Mouse (Mus musculus): Measurements from ENCODE around the gene Sel1l2. TPM values are rescaled to one million over a fixed set of nuclear protein-coding genes. Genes with fewer than 3 reads are reported as not detected.

Sel1l2 gene
- polyA plus RNA-seq, 1 experiment from 2014 or later, result not detected

GRCm38 (mm10) chr2:140237245-140237644, 152.3 kb downstream of the Sel1l2 start:
- ATAC-seq (ENCODE audit: low FRiP score) (peak; percentile 68; the same call in 1 of the 2 replicates), DNase-seq (ENCODE audit: low spot score) (peak; percentile 17)
- 58% methylated on average over 6 of the region's 6 CpGs for WGBS
- Histone ChIP-seq H3K4me3 (ENCODE audit: low read depth, low read length) (no peak overlapping the region), H3K9ac (ENCODE audit: low read depth, low read length) (no peak overlapping the region), H3K27ac (ENCODE audit: low read depth, low read length) (no peak overlapping the region), H3K4me2 (replicated peaks; ENCODE audit: low read depth, low read length) (no peak overlapping the region), H3K9me3 (ENCODE audit: control insufficient read depth, low read length) (no peaks in the 10 kb centered on the region), H3K27me3 (ENCODE audit: control insufficient read depth, insufficient read depth, low read length) (no peaks in the 10 kb centered on the region), H3K4me1 (replicated peaks; ENCODE audit: control insufficient read depth, insufficient read depth, low read length) (no peaks in the 10 kb centered on the region), H3K36me3 (ENCODE audit: control insufficient read depth, insufficient read depth, low read length) (no peaks in the 10 kb centered on the region)

DNA sequence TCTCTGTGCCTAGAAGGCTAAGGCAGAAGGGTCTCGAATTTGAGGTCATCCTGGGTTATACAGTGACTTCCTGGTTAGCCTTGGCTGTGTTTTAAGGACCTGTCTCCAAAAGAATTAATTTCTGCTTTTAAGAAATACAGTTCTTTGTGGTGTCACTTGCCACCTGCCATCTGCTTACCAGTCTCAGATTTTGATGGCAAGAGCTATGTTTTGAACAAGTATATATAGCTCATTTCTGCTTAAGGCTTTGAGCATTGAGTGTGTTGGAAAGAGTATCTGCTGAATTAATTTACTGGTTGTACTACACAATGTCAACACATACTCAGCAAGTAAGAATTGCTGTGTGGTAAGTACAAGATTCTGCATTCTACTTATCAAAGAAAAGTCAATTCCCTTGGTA, 159.2 kb downstream of the Sel1l2 start:
- no peaks in the 10 kb centered on the region for H3K9me3 ChIP-seq (ENCODE audit: control insufficient read depth, low read length)
- no peak overlapping the region for H3K9ac ChIP-seq (ENCODE audit: low read depth, low read length)
- no peaks in the 10 kb centered on the region for H3K27me3 ChIP-seq (ENCODE audit: control insufficient read depth, insufficient read depth, low read length)
- H3K4me3 ChIP-seq (ENCODE audit: low read depth, low read length), result no peak overlapping the region
- no peak for DNase-seq (ENCODE audit: low spot score)
- no peaks in the 10 kb centered on the region for H3K36me3 ChIP-seq (ENCODE audit: control insufficient read depth, insufficient read depth, low read length)
- H3K27ac ChIP-seq (ENCODE audit: low read depth, low read length), result no peak overlapping the region
- ATAC-seq (ENCODE audit: low FRiP score), result no peak
- H3K4me1 ChIP-seq (replicated peaks; ENCODE audit: control insufficient read depth, insufficient read depth, low read length), result no peaks in the 10 kb centered on the region
- no peak overlapping the region for H3K4me2 ChIP-seq (replicated peaks; ENCODE audit: low read depth, low read length)
- WGBS, result 73% methylated on average over 1 of the region's 1 CpGs

GRCm38 (mm10) chr2:140220325-140220724, 169.2 kb downstream of the Sel1l2 start:
- H3K27me3 ChIP-seq (ENCODE audit: control insufficient read depth, insufficient read depth, low read length), result no peaks in the 10 kb centered on the region
- no peaks in the 10 kb centered on the region for H3K9me3 ChIP-seq (ENCODE audit: control insufficient read depth, low read length)
- WGBS, result 50% methylated on average over 8 of the region's 8 CpGs
- H3K27ac ChIP-seq (ENCODE audit: low read depth, low read length), result no peak overlapping the region
- ATAC-seq (ENCODE audit: low FRiP score) (peak; percentile 57; the same call in 1 of the 2 replicates), DNase-seq (ENCODE audit: low spot score) (peak; percentile 17)
- no peak overlapping the region for H3K4me3 ChIP-seq (ENCODE audit: low read depth, low read length)
- no peaks in the 10 kb centered on the region for H3K4me1 ChIP-seq (replicated peaks; ENCODE audit: control insufficient read depth, insufficient read depth, low read length)
- H3K9ac ChIP-seq (ENCODE audit: low read depth, low read length), result no peak overlapping the region
- H3K4me2 ChIP-seq (replicated peaks; ENCODE audit: low read depth, low read length), result no peak overlapping the region
- H3K36me3 ChIP-seq (ENCODE audit: control insufficient read depth, insufficient read depth, low read length), result no peaks in the 10 kb centered on the region

DNA sequence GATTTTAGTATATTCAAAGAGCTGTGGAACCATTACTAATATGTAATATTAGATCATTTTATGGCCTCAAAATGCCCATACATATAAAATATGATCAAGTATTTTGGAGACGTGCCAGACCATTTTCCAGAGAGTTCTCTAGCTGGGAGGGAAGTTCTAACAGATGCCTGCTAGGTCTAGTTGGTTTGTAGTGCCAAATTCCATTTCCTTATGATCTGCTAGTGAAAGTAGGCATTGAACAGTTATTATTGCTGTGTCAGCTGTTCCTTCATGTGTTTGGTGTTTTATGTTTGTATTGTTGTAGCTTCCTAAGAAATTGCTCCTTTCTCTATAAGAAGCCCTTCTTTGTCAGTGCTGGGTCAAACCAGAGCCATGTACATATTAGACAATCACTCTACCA, 173.5 kb downstream of the Sel1l2 start:
- Histone ChIP-seq H3K36me3 (ENCODE audit: control insufficient read depth, insufficient read depth, low read length) (no peaks in the 10 kb centered on the region), H3K4me3 (ENCODE audit: low read depth, low read length) (no peak overlapping the region), H3K27me3 (ENCODE audit: control insufficient read depth, insufficient read depth, low read length) (no peaks in the 10 kb centered on the region), H3K9me3 (ENCODE audit: control insufficient read depth, low read length) (no peaks in the 10 kb centered on the region), H3K9ac (ENCODE audit: low read depth, low read length) (no peak overlapping the region), H3K4me1 (replicated peaks; ENCODE audit: control insufficient read depth, insufficient read depth, low read length) (no peaks in the 10 kb centered on the region), H3K27ac (ENCODE audit: low read depth, low read length) (no peak overlapping the region), H3K4me2 (replicated peaks; ENCODE audit: low read depth, low read length) (no peak overlapping the region)
- ATAC-seq (ENCODE audit: low FRiP score), result no peak
- WGBS, result 91% methylated on average over 1 of the region's 1 CpGs
- DNase-seq (ENCODE audit: low spot score), result no peak

DNA sequence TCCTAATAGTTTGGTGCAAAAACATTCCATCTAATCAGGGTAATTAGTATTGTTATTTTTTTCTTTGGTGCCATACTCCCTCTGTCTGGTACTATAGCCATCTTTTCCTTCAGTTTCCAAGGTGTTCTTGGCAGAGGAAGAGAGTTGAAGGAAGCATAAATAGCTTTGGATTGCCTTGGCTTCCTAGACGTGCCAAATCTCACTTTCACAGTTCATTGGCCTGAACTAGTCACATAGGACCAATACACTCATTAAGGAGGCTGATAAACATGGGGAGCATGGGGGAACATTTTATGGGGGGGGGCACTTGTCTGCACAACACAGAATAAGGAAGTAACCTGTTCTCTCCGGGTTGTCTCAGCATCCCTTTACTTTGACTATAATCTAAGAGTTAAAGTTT, 174.1 kb downstream of the Sel1l2 start:
- ATAC-seq (ENCODE audit: low FRiP score), result no peak
- H3K27me3 ChIP-seq (ENCODE audit: control insufficient read depth, insufficient read depth, low read length), result no peaks in the 10 kb centered on the region

GRCm38 (mm10) chr2:140214519-140215027, 174.9 kb downstream of the Sel1l2 start:
- H3K4me3 ChIP-seq (ENCODE audit: low read depth, low read length), result no peak overlapping the region
- WGBS, result 88% methylated on average over 4 of the region's 4 CpGs
- H3K4me2 ChIP-seq (replicated peaks; ENCODE audit: low read depth, low read length), result no peak overlapping the region
- H3K4me1 ChIP-seq (replicated peaks; ENCODE audit: control insufficient read depth, insufficient read depth, low read length), result no peaks in the 10 kb centered on the region
- no peak overlapping the region for H3K9ac ChIP-seq (ENCODE audit: low read depth, low read length)
- H3K27ac ChIP-seq (ENCODE audit: low read depth, low read length), result no peak overlapping the region
- ATAC-seq (ENCODE audit: low FRiP score) (no peak), DNase-seq (ENCODE audit: low spot score) (no peak)
- H3K27me3 ChIP-seq (ENCODE audit: control insufficient read depth, insufficient read depth, low read length), result no peaks in the 10 kb centered on the region
- H3K9me3 ChIP-seq (ENCODE audit: control insufficient read depth, low read length), result no peaks in the 10 kb centered on the region
- no peaks in the 10 kb centered on the region for H3K36me3 ChIP-seq (ENCODE audit: control insufficient read depth, insufficient read depth, low read length)

More for the DNA sequence above, 174.1 kb downstream of the Sel1l2 start:
- H3K4me3 ChIP-seq (ENCODE audit: low read depth, low read length), result no peak overlapping the region
- H3K4me1 ChIP-seq (replicated peaks; ENCODE audit: control insufficient read depth, insufficient read depth, low read length), result no peaks in the 10 kb centered on the region
- no peaks in the 10 kb centered on the region for H3K9me3 ChIP-seq (ENCODE audit: control insufficient read depth, low read length)
- no peak overlapping the region for H3K27ac ChIP-seq (ENCODE audit: low read depth, low read length)
- 76% methylated on average over 2 of the region's 2 CpGs for WGBS
- DNase-seq (ENCODE audit: low spot score), result no peak
- no peaks in the 10 kb centered on the region for H3K36me3 ChIP-seq (ENCODE audit: control insufficient read depth, insufficient read depth, low read length)
- no peak overlapping the region for H3K9ac ChIP-seq (ENCODE audit: low read depth, low read length)
- no peak overlapping the region for H3K4me2 ChIP-seq (replicated peaks; ENCODE audit: low read depth, low read length)

DNA sequence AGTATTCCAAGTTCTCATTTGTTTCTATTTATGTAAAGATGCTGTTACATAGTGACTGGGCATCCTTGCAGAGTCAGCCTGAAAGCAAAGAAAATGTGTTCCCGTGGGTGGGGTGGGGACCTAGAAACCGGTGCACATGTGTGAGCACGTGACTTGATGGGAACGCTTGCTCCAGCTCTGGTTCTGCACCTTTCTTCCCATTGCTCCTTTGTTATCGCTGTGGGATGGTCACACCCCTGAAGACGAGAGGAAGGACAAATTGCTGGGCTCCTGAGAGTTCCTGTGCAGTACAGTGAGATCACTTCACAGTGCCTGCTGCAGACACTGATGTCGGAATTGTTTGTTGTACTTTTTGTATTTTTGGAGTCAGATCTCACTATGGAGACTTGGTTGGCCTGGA, 185.8 kb downstream of the Sel1l2 start:
- Histone ChIP-seq H3K36me3 (ENCODE audit: control insufficient read depth, insufficient read depth, low read length) (no peaks in the 10 kb centered on the region), H3K4me1 (replicated peaks; ENCODE audit: control insufficient read depth, insufficient read depth, low read length) (no peaks in the 10 kb centered on the region), H3K9ac (ENCODE audit: low read depth, low read length) (no peak overlapping the region), H3K4me2 (replicated peaks; ENCODE audit: low read depth, low read length) (no peak overlapping the region), H3K9me3 (ENCODE audit: control insufficient read depth, low read length) (no peaks in the 10 kb centered on the region), H3K27ac (ENCODE audit: low read depth, low read length) (no peak overlapping the region), H3K27me3 (ENCODE audit: control insufficient read depth, insufficient read depth, low read length) (no peaks in the 10 kb centered on the region), H3K4me3 (ENCODE audit: low read depth, low read length) (no peak overlapping the region)
- 95% methylated on average over 7 of the region's 7 CpGs for WGBS
- no peak for ATAC-seq (ENCODE audit: low FRiP score)
- DNase-seq (ENCODE audit: low spot score), result no peak

- Histone ChIP-seq H3K4me3 (ENCODE audit: low read depth, low read length) (no peak overlapping the region), H3K27me3 (ENCODE audit: control insufficient read depth, insufficient read depth, low read length) (no peaks in the 10 kb centered on the region), H3K4me2 (replicated peaks; ENCODE audit: low read depth, low read length) (no peak overlapping the region), H3K27ac (ENCODE audit: low read depth, low read length) (no peak overlapping the region), H3K9me3 (ENCODE audit: control insufficient read depth, low read length) (no peaks in the 10 kb centered on the region), H3K36me3 (ENCODE audit: control insufficient read depth, insufficient read depth, low read length) (no peaks in the 10 kb centered on the region), H3K9ac (ENCODE audit: low read depth, low read length) (no peak overlapping the region), H3K4me1 (replicated peaks; ENCODE audit: control insufficient read depth, insufficient read depth, low read length) (no peaks in the 10 kb centered on the region)
- ATAC-seq (ENCODE audit: low FRiP score) (no peak), DNase-seq (ENCODE audit: low spot score) (no peak)
- 97% methylated on average over 5 of the region's 5 CpGs for WGBS
Measured at GRCm38 (mm10) chr2:140202573-140202972, 186.9 kb downstream of the Sel1l2 start.

DNA sequence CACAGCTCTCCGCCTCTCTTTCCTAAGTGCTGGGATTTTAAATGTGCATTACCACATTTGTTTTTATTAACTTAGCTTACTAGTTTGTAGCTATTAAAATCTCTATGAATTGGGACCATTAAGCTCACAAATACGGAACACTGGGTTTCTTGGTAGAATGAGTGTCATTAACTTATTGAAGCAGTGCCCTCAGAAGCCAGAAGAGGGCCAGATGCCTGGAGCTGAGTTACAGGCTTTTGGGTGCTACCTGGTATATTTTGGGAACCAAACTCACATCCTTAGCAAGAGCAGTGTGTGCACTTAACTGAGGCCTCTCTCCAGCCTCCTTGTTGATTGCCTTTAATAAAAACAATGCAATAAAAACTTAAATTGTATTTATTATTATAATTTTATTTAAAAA, 188.8 kb downstream of the Sel1l2 start:
- Histone ChIP-seq H3K4me3 (ENCODE audit: low read depth, low read length) (no peak overlapping the region), H3K27me3 (ENCODE audit: control insufficient read depth, insufficient read depth, low read length) (no peaks in the 10 kb centered on the region), H3K27ac (ENCODE audit: low read depth, low read length) (no peak overlapping the region), H3K9me3 (ENCODE audit: control insufficient read depth, low read length) (no peaks in the 10 kb centered on the region), H3K4me2 (replicated peaks; ENCODE audit: low read depth, low read length) (no peak overlapping the region), H3K4me1 (replicated peaks; ENCODE audit: control insufficient read depth, insufficient read depth, low read length) (no peaks in the 10 kb centered on the region), H3K36me3 (ENCODE audit: control insufficient read depth, insufficient read depth, low read length) (no peaks in the 10 kb centered on the region), H3K9ac (ENCODE audit: low read depth, low read length) (no peak overlapping the region)
- DNase-seq (ENCODE audit: low spot score) (no peak), ATAC-seq (ENCODE audit: low FRiP score) (no peak)
- 84% methylated on average over 2 of the region's 2 CpGs for WGBS
